Mouse (Mus musculus) left cerebral cortex, postnatal 14 days (tissue): ENCODE measurements at regions not wholly inside any gene's neighbourhood (a gene's known extent, or its start where the extent isn't known, plus 50 kb on each side); places are given as distances from the start of the nearest gene placed in this dataset.
A peak's percentile ranks its signal among the peaks of the same experiment; 100 is the strongest.

Experiments used
- DNase-seq, 2 experiments: peaks; one replicate each; pipeline ENCODE4 v3.0.0; 2021 to 2022; ENCODE audit warnings: low spot score in 2 of 2, mixed read lengths in 1 of 2
- intact Hi-C: fragments of 180-260 bp; cut with DNase I; formaldehyde crosslinking; loops from one replicate; pipeline ENCODE4 v1.15.1; 2025

GRCm38 (mm10) chr4:51748404-51749064 is 532.1 kb downstream of the Cylc2 start:
- intact Hi-C loops = no loop called here
- peak in 1 of 2 experiments; percentile 18 for DNase-seq

DNA sequence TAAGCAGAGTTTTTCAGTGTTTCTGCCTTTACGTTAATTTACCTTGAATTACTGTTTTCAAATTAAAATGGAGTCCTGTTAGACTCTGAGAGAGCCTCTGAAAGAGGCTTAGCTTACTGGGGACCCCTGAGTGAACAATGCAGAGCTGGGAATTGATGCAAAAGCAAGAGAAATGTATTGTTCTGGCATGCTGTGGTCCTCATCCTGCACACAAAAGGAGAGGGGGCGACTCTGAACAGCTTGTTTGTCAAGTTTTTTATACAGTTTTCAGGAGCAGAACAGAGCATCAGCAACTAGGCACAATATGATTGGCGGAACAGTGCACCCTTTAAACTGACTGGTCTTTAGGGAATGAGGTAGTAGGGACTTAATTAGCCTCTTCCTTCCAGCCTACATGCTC is 532.7 kb downstream of the Cylc2 start:
- intact Hi-C loops = no loop called here
- DNase-seq = no peak
